Comparison of ENCODE assay signal across 26 mouse cellular contexts in genomic region chr19:27901693-27902092, GRCm38 (mm10).
"Had no signal": no experiment of that assay in that cellular context is flagged by ENCODE, and none has a peak within 500 bp of the region (broad histone marks: within the 10 kb centered on the region; RNA-seq: fewer than 3 reads in every experiment).

No protein-coding gene starts in this region.

- H3K4me2 ChIP-seq: heart, embryonic 12.5 days; hindbrain, embryonic 12.5 days; hindbrain, embryonic 14.5 days; kidney, embryonic 15.5 days; limb, embryonic 12.5 days; liver, embryonic 11.5 days; liver, embryonic 13.5 days had no signal

- DNase-seq: gastrocnemius, postnatal 14 days; gastrocnemius, postnatal 36 days; heart, adult 11 months; heart, postnatal 10 days; heart, postnatal 4 days; kidney, adult 11 months; kidney, adult 2 months; kidney, adult 9 months; kidney, postnatal 14 days; kidney, postnatal 36 days; liver; liver, embryonic 13.5 days had no signal

- H3K4me3 ChIP-seq: heart, embryonic 10.5 days; heart, embryonic 12.5 days; hindbrain, embryonic 10.5 days; hindbrain, embryonic 12.5 days; kidney, embryonic 15.5 days; layer of hippocampus, adult 2 months; left cerebral cortex, adult 2 months; limb, embryonic 10.5 days; limb, embryonic 12.5 days; liver, embryonic 13.5 days had no signal

- H3K27me3 ChIP-seq: heart, embryonic 12.5 days; hindbrain, embryonic 12.5 days; kidney, embryonic 15.5 days; limb, embryonic 12.5 days; liver, embryonic 13.5 days had no signal

- H3K27ac ChIP-seq: heart, embryonic 10.5 days; hindbrain, embryonic 10.5 days; hindbrain, embryonic 12.5 days; hindbrain, embryonic 14.5 days; kidney, embryonic 15.5 days; kidney, postnatal 0 days; layer of hippocampus, adult 2 months; left cerebral cortex, adult 2 months; limb, embryonic 10.5 days; limb, embryonic 12.5 days; liver, embryonic 13.5 days had no signal

- H3K9ac ChIP-seq: heart, embryonic 12.5 days; hindbrain, embryonic 12.5 days; hindbrain, embryonic 14.5 days; kidney, embryonic 15.5 days; limb, embryonic 12.5 days; liver, embryonic 13.5 days had no signal

- ATAC-seq: hindbrain, embryonic 16.5 days; inflammation-experienced regulatory T-cells, adult 6 months had no signal

- H3K36me3 ChIP-seq: heart, embryonic 12.5 days; liver, embryonic 13.5 days had no signal

- H3K9me3 ChIP-seq: heart, embryonic 10.5 days; heart, embryonic 12.5 days; hindbrain, embryonic 12.5 days; kidney, embryonic 15.5 days; limb, embryonic 10.5 days; limb, embryonic 12.5 days; liver, embryonic 13.5 days had no signal
